Mouse (Mus musculus) right cerebral cortex, postnatal 25 days (tissue): ENCODE data around the gene Nufip2.
"Not testable (repeated sequence)": the region's sequence is repeated elsewhere in the genome, so short reads cannot be mapped to it uniquely, and the experiment has no call there.

ENCODE experiments used
- DNase-seq: peaks from one replicate; pipeline ENCODE4 v3.0.0; 2022

Nufip2 gene

GRCm38 (mm10) chr11:77685383-77686265 is at the start of gene Nufip2:
Gene Nufip2 (plus strand): TSS chr11:77686155.
- DNase-seq = peak; percentile 99

GRCm38 (mm10) chr11:77641390-77641789 is 44.6 kb upstream of the Nufip2 start:
- no peak for DNase-seq

- no peak for DNase-seq
Observed at GRCm38 (mm10) chr11:77645481-77645880, 40.5 kb upstream of the Nufip2 start.

GRCm38 (mm10) chr11:77648878-77649277 is 37.1 kb upstream of the Nufip2 start:
- no peak for DNase-seq

GRCm38 (mm10) chr11:77652484-77652883 is 33.5 kb upstream of the Nufip2 start:
- DNase-seq = no peak

- DNase-seq = not testable (repeated sequence)
Observed at GRCm38 (mm10) chr11:77653406-77654190, 32.4 kb upstream of the Nufip2 start.

- no peak for DNase-seq
Observed at GRCm38 (mm10) chr11:77659986-77660385, 26.0 kb upstream of the Nufip2 start.

- DNase-seq = no peak
Observed at GRCm38 (mm10) chr11:77663639-77664038, 22.3 kb upstream of the Nufip2 start.

- no peak for DNase-seq
Observed at GRCm38 (mm10) chr11:77664046-77664445, 21.9 kb upstream of the Nufip2 start.

- DNase-seq = not testable (repeated sequence)
Observed at GRCm38 (mm10) chr11:77665384-77665783, 20.6 kb upstream of the Nufip2 start.

GRCm38 (mm10) chr11:77666766-77667165 is 19.2 kb upstream of the Nufip2 start:
- not testable (repeated sequence) for DNase-seq

GRCm38 (mm10) chr11:77672746-77673145 is 13.2 kb upstream of the Nufip2 start:
- no peak for DNase-seq

GRCm38 (mm10) chr11:77673428-77673991 is 12.4 kb upstream of the Nufip2 start:
- DNase-seq = no peak

- no peak for DNase-seq
Observed at GRCm38 (mm10) chr11:77680018-77680417, 5.9 kb upstream of the Nufip2 start.

- DNase-seq = no peak
Observed at GRCm38 (mm10) chr11:77684896-77685295, 1.1 kb upstream of the Nufip2 start.

- DNase-seq = peak; percentile 39
Observed at GRCm38 (mm10) chr11:77686346-77686840, 438 bp downstream of the Nufip2 start.

GRCm38 (mm10) chr11:77686841-77687540 is 1.0 kb downstream of the Nufip2 start:
- peak; percentile 72 for DNase-seq

GRCm38 (mm10) chr11:77687541-77688131 is 1.7 kb downstream of the Nufip2 start:
- peak; percentile 57 for DNase-seq

GRCm38 (mm10) chr11:77693026-77693425 is 7.1 kb downstream of the Nufip2 start:
- DNase-seq = no peak

GRCm38 (mm10) chr11:77697232-77697631 is 11.3 kb downstream of the Nufip2 start:
- DNase-seq = no peak

- no peak for DNase-seq
Observed at GRCm38 (mm10) chr11:77705920-77706319, 20.0 kb downstream of the Nufip2 start.

- DNase-seq = no peak
Observed at GRCm38 (mm10) chr11:77709039-77709438, 23.1 kb downstream of the Nufip2 start.
